Mouse (Mus musculus): Measurements from ENCODE around the gene Nrxn1.

- TF ChIP-seq TCF12 (IDR thresholded peaks at IDR 0.05; ENCODE audit: low read depth, low read length) (no peak), CHD2 (IDR thresholded peaks at IDR 0.05; ENCODE audit: low read length) (no peak), MAFK (IDR thresholded peaks at IDR 0.05; ENCODE audit: insufficient replicate concordance, low read length) (no peak), CTCF (conservative IDR thresholded peaks at IDR 0.05 in 1 of 2, IDR thresholded peaks at IDR 0.05 in 1 of 2; ENCODE audit: low read depth in 2 of 2, low read length in 2 of 2) (no peak)
These were observed 4.7 kb downstream of the Nrxn1 start for GRCm38 (mm10) chr17:91088037-91088715.
